Mouse (Mus musculus) brain, embryonic 14.5 days (tissue): ENCODE measurements at regions not wholly inside any gene's neighbourhood (a gene's known extent, or its start where the extent isn't known, plus 50 kb on each side); places are given as distances from the start of the nearest gene placed in this dataset.

Source experiments
- CTCF ChIP-seq: fragments of 200-500 bp; IDR thresholded peaks from 2 replicates; pipeline ENCODE4 v1.5.1; 2012; ENCODE audit warnings: inconsistent platforms, mild to moderate bottlenecking, moderate library complexity, borderline replicate concordance; ENCODE audit not compliant: insufficient read depth, insufficient read length; ENCODE audit errors: extremely low read depth
- POLR2A ChIP-seq: fragments of 200-500 bp; IDR thresholded peaks from 2 replicates; pipeline ENCODE4 v1.6.1; 2012; ENCODE audit warnings: mild to moderate bottlenecking, inconsistent platforms, borderline replicate concordance; ENCODE audit not compliant: poor library complexity, insufficient read depth, insufficient read length, severe bottlenecking; ENCODE audit errors: extremely low read depth

GRCm38 (mm10) chr15:86996196-86996595 lies 547.9 kb upstream of the Fam19a5 start:
- no peak for TF ChIP-seq POLR2A
- no peak for TF ChIP-seq CTCF
